Mouse (Mus musculus): ENCODE results near the gene Grin2d.

Gene Grin2d

DNA sequence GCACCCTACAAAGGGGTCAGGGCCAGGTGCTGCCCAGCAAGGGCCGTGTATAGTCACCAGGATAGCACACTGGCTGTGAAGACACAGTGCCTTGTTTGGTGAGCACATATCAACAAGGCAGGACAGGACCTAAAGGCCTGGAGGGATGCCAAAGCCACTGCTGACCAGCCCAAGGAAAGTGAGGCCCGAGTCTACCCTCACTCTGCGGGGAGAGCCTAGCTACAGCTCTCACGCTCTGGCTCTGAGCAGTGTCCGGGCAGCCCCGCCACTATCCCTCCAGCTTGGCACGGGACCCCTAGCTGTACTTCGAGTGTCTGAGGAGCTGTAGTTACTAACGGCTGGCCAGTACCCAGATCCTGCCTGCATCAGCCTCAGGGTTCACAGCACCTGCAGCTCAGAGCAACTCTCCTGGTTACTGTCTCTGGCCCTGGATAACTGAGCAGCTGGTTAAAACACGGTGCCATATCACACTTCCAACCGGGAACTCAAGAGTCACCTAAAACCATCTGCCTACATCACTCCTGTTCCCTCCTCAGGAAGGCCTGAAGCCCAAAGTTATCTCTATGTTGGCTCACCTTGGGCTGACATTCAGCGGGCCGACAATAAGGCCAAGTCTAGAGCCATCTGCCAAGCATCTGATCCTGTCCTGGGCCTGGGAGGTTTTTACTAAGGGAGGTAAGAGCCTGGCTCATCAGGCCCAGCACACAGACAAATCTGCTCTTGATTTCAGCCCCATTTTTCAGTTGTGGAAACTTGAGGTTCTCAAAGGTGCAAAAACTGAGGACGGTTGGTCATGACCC lies 68.7 kb downstream of the Grin2d start:
- no peak for DNase-seq (ENCODE audit: low spot score in 2 of 2)

DNA sequence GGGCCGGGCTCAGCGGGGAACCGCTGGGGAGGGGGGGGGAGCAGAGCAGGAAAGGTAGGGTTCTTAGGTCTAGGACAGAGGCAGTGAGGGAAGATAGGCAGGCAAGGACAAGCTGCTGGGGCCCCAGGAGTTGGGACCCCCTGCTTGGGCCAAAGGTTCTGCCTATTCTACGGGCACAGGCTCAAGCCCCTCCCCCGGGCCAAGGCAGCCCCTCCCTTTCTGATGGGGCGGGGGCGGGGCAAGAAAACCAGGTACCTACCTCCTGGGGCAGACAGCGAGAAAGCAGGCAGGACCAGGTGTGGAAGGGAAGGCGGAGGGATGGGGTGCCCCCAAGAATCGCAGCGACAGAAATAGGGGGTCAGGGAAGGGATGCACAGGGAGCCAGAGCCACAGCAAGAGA lies 69.7 kb downstream of the Grin2d start:
- no peak for DNase-seq (ENCODE audit: low spot score in 2 of 2)

GRCm38 (mm10) chr7:45805941-45806340 lies 72.2 kb downstream of the Grin2d start:
- DNase-seq (ENCODE audit: low spot score in 2 of 2): no peak

DNA sequence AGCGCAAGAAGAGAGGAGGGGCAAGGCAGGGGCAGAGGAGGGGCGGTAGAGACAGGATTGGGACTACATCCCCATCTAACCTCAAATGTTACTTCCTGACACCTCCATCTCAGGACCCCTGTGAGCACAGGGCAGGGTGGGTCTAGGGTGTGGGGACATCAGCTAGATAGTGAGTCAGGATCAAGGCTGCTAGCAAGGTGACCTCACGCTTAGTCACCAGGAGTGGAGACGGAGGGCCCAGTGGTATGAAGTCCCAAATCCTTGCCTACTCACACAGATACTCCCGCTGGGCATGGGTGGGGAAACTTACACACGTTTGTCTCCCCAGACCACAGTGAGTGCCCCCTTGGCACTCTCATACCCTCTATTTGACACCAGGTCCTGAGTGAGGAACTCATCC lies 75.6 kb downstream of the Grin2d start:
- DNase-seq (ENCODE audit: low spot score in 2 of 2): no peak

- DNase-seq (ENCODE audit: low spot score in 2 of 2): peak; percentile 83 to 87
Observed at GRCm38 (mm10) chr7:45801348-45801747, 76.8 kb downstream of the Grin2d start.

- peak in 1 of 2 experiments; percentile 42 for DNase-seq (ENCODE audit: low spot score in 2 of 2)
Observed at GRCm38 (mm10) chr7:45800546-45801204, 77.5 kb downstream of the Grin2d start.

DNA sequence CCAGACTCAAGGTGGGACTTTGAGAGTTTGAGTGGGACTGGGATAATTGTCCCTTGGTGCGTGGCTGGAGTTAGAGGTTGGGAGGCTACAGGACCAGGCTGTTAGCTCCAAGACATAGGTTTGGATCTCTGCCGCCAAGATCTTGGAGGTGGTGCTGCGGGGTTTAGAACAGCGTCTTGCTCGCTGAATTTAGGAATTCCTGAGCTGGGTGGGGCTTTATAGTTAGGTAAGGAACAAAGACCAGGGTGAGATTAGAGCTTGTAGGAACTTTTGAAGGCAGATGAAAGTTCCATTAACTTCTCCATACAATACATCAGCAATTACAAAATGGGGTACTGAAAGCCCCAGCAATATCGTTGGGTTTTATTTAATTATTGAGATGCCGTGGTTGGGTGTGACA lies 78.2 kb downstream of the Grin2d start:
- DNase-seq (ENCODE audit: low spot score in 2 of 2): no peak

DNA sequence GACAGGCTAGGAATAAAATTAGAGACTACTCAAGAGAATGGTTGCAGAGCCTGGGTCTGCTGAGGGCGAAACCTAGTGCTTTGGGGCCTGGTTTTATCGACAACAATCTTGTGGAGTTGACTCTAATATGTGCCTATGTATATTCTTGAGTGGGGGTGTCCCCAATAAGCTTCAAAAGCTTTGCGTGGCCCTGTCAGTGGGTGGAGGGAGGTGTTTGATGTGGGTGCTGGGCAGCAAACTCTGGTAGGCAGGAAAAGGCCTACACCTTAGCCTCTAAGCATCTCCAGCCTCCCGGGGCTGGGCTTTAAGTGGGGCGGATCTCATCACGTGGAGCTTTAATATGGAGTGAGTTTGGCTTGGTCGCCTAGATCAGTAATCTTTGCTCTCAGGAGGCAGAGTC lies 79.2 kb downstream of the Grin2d start:
- no peak for DNase-seq (ENCODE audit: low spot score in 2 of 2)

DNA sequence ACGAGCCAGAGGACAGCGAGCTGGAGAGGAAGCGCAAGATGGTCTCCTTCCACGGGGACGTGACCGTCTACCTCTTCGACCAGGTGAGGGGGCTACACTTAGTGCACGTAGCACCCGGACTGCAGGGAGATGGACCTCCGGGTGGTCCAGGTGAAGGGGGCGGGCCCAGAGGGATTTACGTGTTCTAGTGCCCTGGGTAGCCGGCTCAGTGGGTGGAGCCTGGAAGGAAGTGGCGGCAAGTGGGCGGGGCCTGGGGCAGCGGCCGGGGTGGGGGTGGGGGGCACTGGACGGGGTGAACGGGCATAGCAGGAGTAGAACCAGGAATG lies 79.7 kb downstream of the Grin2d start:
- no peak for DNase-seq (ENCODE audit: low spot score in 2 of 2)

DNA sequence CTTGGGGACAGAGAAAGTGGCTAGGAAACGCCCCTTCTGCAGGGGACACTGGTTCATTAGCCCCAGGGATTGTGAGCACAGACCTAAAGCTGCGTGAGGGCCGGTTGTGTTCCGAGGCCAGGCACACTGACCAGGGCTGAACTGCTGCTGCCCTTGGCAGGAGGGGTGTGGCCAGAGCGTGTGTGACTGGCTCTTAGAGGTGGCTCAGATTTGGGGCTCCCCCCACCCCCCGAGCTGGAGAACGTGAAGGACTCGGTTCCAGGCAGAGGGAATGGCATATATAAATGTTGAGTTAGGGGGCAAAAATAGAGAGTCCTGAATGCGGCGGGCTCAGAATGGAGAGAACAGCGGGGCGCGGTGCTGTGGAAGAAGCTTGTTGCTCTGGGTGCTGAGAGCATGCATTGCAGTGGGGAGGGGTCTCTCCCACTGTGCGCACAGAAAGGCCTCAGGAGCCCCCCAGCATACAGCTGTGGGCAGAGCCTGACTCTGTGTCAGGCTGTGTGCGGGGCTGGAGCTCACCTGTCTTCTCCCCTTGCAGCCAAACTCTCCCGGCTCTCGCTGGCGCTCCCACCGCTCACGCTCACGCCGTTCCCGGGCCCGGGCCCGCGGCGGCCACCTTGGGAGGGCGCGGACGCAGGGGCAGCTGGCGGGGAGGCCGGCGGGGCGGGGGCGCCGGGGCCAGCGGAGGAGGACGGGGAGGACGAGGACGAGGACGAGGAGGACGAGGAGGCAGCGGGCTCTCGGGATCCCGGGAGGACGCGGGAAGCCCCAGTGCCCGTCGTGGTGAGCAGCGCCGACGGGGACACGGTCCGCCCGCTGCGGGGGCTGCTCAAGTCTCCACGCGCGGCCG lies 80.3 kb downstream of the Grin2d start:
- peak in 1 of 2 experiments; percentile 31 for DNase-seq (ENCODE audit: low spot score in 2 of 2)

DNA sequence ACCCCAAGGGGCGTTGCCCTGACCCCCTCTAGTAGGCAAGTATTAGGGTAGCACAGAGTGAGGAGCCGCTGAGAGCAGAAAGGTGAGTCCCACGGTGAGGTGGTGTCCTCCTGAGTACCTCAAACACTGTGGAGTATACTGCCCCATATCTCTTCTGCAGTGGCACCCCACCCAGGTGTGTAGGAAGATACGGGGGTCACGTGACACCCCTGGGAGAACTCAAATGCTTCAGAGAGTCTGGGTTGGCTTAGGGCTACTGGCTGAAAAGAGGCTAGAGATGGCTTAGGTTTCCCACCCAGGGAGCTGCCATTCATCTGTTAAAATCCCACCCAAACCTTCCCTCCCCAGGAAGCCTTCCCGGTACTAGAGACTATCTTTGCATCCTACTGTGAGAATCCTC lies 81.2 kb downstream of the Grin2d start:
- no peak for DNase-seq (ENCODE audit: low spot score in 2 of 2)

DNA sequence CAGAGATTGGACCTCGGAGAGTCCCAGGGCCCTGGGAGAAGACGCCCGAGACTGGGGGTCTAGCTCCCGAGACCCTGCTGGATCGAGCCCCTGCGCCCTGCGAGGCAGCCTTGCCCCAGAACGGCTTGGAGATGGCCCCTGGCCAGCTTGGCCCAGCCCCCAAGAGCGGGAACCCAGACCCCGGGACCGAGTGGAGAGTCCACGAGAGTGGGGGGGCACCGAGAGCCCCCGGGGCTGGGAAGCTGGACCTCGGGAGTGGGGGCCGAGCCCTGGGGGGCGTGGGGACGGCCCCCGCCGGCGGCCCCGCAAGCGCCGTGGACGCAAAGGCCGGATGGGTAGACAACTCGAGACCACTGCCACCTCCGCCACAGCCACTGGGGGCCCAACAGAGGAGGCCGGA lies 83.2 kb downstream of the Grin2d start:
- DNase-seq (ENCODE audit: low spot score in 2 of 2): no peak

DNA sequence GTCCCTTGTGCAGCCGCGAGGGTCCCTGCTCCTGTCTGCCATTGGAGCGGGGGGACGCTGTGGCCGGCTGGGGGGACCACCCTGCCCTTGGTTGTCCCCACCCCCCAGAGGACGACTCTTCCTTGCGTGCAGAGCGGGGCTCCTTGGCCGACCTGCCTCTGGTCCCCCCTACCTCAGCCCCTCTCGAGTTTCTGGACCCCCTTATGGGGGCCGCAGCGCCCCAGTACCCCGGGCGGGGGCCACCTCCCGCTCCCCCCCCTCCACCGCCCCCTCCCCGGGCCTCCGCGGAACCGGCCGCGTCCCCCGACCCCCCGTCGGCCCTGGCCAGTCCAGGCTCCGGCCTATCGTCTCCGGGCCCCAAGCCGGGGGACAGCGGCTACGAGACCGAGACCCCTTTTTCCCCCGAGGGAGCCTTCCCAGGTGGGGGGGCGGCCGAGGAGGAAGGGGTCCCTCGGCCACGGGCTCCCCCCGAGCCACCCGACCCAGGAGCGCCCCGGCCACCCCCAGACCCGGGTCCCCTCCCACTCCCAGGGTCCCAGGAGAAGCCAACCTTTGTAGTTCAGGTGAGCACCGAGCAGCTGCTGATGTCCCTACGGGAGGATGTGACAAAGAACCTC lies 84.1 kb downstream of the Grin2d start:
- DNase-seq (ENCODE audit: low spot score in 2 of 2): no peak

GRCm38 (mm10) chr7:45793240-45793639 lies 84.9 kb downstream of the Grin2d start:
- no peak for DNase-seq (ENCODE audit: low spot score in 2 of 2)

DNA sequence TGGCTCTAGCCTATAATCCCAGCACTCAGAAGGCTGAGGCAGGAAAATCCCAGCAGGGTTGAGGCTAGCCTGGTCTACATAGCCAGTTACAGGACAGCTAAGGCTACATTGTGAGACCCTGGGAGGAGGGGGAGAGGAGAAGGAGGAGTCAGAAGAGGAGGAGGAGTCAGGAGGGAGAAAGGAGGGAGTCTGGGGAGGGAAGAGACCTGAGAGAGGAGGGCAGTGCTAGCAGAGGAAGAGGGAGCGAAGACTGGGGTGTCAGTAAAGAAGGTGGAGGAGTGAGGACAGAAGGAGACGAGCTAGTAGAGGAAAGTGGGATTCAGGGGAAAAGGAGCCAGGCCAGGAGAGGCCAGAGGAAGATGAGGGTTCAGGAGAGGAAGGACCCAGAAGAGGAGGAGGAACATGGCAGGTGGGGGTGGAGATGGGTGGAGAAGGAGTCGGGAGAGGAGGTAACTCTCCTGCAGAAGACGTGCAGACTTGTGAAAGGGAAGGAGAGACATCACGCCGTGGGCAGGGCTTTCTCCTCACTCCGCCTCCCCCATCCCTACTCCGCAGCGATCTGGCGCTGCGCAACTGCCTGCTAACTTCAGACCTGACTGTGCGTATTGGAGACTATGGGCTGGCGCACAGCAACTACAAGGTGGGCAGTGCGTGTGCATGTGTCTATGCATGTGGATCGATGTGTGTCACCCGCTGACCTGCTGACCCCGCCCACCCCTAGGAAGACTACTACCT lies 86.3 kb downstream of the Grin2d start:
- DNase-seq (ENCODE audit: low spot score in 2 of 2): no peak

DNA sequence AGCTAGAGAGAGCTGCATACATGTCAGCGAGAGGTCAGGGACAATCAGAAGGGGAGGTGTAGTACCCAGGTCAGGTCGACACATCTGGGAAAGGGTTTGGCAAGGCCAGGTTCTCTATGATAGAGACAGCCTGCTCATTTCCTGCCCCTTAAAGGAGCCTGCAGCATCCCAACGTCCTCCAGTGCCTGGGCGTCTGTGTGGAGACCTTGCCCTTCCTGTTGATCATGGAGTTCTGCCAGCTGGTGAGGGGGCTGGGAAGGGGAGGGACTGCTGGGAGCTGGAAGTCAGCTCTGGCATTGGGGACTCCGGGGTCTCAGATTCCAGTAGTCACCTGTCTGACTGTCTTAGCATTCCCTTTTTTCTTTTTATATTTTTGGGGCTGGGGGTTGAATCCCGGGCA lies 87.5 kb downstream of the Grin2d start:
- DNase-seq (ENCODE audit: low spot score in 2 of 2): no peak

DNA sequence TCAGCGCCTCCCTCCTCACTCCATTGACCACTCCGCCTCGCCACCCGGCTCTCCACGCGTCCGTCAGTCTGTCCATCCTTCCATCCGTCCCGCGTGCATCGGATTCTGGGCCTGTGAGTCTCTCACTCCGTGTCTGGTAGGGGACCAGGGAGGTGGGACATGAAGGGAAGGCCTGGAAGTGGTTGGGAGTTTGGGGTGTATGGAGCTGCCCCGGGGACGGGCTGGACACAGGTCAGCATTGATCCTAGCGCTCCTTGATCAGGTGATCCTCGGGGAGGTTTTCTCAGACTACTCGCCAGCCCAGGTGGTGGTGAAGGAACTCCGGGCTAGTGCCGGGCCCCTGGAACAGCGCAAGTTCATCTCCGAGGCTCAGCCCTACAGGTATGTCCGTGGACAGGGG lies 90.5 kb downstream of the Grin2d start:
- no peak for DNase-seq (ENCODE audit: low spot score in 2 of 2)

- DNase-seq (ENCODE audit: low spot score in 2 of 2): no peak
Observed at GRCm38 (mm10) chr7:45786661-45787413, 91.3 kb downstream of the Grin2d start.

GRCm38 (mm10) chr7:45786136-45786578 lies 92.0 kb downstream of the Grin2d start:
- DNase-seq (ENCODE audit: low spot score in 2 of 2): no peak

GRCm38 (mm10) chr7:45785388-45786135 lies 92.6 kb downstream of the Grin2d start:
- DNase-seq (ENCODE audit: low spot score in 2 of 2): no peak
